Mouse (Mus musculus): ENCODE data around the gene Gm20388. TPM values are rescaled to one million over a fixed set of nuclear protein-coding genes. Genes with fewer than 3 reads are reported as not detected.

Gm20388 gene
- total and polyA plus RNA-seq, 2 experiments from 2014 or later = 17.3 TPM; not detected in 1

GRCm38 (mm10) chr8:120809050-120809449 lies 898.4 kb downstream of the Gm20388 start:
- ATAC-seq (ENCODE audit: insufficient read depth, low read depth) = no peak
- H3K9ac ChIP-seq (replicated peaks; ENCODE audit: low read depth, low read length) = no peak overlapping the region
- 44% methylated on average over 7 of the region's 7 CpGs for WGBS

DNA sequence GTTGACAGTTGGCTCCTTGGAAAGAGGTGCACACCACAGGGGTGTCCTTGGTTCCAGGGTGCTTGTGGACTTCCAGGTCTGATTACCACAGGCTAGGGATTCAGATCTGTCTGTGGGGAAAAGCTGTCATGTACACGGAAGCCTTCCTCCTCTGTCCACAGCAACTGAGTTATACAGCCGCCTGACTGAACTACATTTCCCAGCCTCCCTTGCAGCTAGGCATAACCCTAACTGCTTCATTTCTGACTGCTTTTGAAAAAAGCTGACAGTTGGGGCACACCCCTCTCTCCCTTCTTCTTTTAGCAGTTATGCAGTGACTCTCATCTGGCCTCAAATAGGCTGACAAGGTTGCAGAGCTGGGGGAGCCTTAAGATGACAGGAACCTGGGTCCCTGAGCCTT lies 901.3 kb downstream of the Gm20388 start:
- TF ChIP-seq EP300 (IDR thresholded peaks at IDR 0.05; ENCODE audit: low read depth) = no peak
- no peak for TF ChIP-seq CTCF (IDR thresholded peaks at IDR 0.05; ENCODE audit: low read depth)
- WGBS = 58% methylated on average over 2 of the region's 2 CpGs
- no peaks in the 10 kb centered on the region for H3K36me3 ChIP-seq (replicated peaks; ENCODE audit: control insufficient read depth, insufficient read depth, low read length)
- no peak overlapping the region for H3K4me3 ChIP-seq (ENCODE audit: low read depth, low read length)
- ATAC-seq (ENCODE audit: insufficient read depth, low read depth) (no peak), DNase-seq (ENCODE audit: low spot score) (no peak)
- H3K27ac ChIP-seq (ENCODE audit: low read depth) = no peak overlapping the region
- no peaks in the 10 kb centered on the region for H3K9me3 ChIP-seq (replicated peaks; ENCODE audit: control insufficient read depth, low read length)
- H3K4me2 ChIP-seq (ENCODE audit: low read depth, low read length) = no peak overlapping the region
- no peaks in the 10 kb centered on the region; the same call in 1 of the 2 replicates for H3K4me1 ChIP-seq (ENCODE audit: control insufficient read depth, insufficient read depth)
- H3K27me3 ChIP-seq (ENCODE audit: control insufficient read depth, insufficient read depth, low read length) = 0 out of 2 replicates have a peak, but pooled peaks cover 13% of the 10 kb centered on the region
- no peak overlapping the region for H3K9ac ChIP-seq (replicated peaks; ENCODE audit: low read depth, low read length)

More at GRCm38 (mm10) chr8:120809050-120809449, 898.4 kb downstream of the Gm20388 start:
- H3K27ac ChIP-seq (ENCODE audit: low read depth) = no peak overlapping the region
- DNase-seq (ENCODE audit: low spot score) = no peak
- no peaks in the 10 kb centered on the region; the same call in 1 of the 2 replicates for H3K4me1 ChIP-seq (ENCODE audit: control insufficient read depth, insufficient read depth)
- peaks cover 17% of the 10 kb centered on the region; the same call in 1 of the 2 replicates for H3K27me3 ChIP-seq (ENCODE audit: control insufficient read depth, insufficient read depth, low read length)
- no peaks in the 10 kb centered on the region for H3K36me3 ChIP-seq (replicated peaks; ENCODE audit: control insufficient read depth, insufficient read depth, low read length)
- H3K4me3 ChIP-seq (ENCODE audit: low read depth, low read length) = no peak overlapping the region
- TF ChIP-seq CTCF (IDR thresholded peaks at IDR 0.05; ENCODE audit: low read depth) (no peak), EP300 (IDR thresholded peaks at IDR 0.05; ENCODE audit: low read depth) (no peak)
- no peak overlapping the region for H3K4me2 ChIP-seq (ENCODE audit: low read depth, low read length)
- H3K9me3 ChIP-seq (replicated peaks; ENCODE audit: control insufficient read depth, low read length) = no peaks in the 10 kb centered on the region

GRCm38 (mm10) chr8:120813028-120813427 lies 902.4 kb downstream of the Gm20388 start:
- Histone ChIP-seq H3K36me3 (replicated peaks; ENCODE audit: control insufficient read depth, insufficient read depth, low read length) (no peaks in the 10 kb centered on the region), H3K4me3 (ENCODE audit: low read depth, low read length) (no peak overlapping the region), H3K27ac (ENCODE audit: low read depth) (peak overlapping the region; percentile 54), H3K4me1 (ENCODE audit: control insufficient read depth, insufficient read depth) (no peaks in the 10 kb centered on the region), H3K9ac (replicated peaks; ENCODE audit: low read depth, low read length) (no peak overlapping the region), H3K9me3 (replicated peaks; ENCODE audit: control insufficient read depth, low read length) (no peaks in the 10 kb centered on the region), H3K27me3 (ENCODE audit: control insufficient read depth, insufficient read depth, low read length) (0 out of 2 replicates have a peak, but pooled peaks cover 10% of the 10 kb centered on the region), H3K4me2 (ENCODE audit: low read depth, low read length) (no peak overlapping the region)
- WGBS = 52% methylated on average over 2 of the region's 2 CpGs
- TF ChIP-seq CTCF (IDR thresholded peaks at IDR 0.05; ENCODE audit: low read depth) (no peak), EP300 (IDR thresholded peaks at IDR 0.05; ENCODE audit: low read depth) (no peak)
- ATAC-seq (ENCODE audit: insufficient read depth, low read depth) (no peak), DNase-seq (ENCODE audit: low spot score) (no peak)

DNA sequence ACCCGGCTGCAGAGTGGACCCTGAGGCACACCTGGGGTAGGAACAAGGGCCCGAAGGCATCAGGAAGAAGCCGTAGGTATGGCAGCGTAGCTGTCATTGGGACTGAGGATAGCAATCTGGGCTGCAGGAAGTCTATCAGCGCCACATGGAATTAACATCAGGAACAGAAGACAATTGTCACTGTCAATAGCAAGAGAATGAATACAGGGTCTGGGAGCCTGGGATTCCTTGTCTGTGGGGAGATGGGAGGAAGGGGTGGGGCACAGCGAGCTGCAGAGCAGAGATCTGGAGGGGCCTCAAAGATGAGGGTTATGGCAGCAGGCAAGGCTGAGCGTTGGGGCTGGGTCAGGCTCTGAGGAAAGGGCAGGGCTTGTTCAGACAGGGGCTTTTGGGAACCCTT lies 903.2 kb downstream of the Gm20388 start:
- WGBS = 61% methylated on average over 7 of the region's 7 CpGs
- ATAC-seq (ENCODE audit: insufficient read depth, low read depth) = no peak; the same call in 1 of the 2 replicates
- Histone ChIP-seq H3K27ac (ENCODE audit: low read depth) (peak overlapping the region; percentile 54; the same call in 1 of the 2 replicates), H3K4me2 (ENCODE audit: low read depth, low read length) (no peak overlapping the region), H3K4me1 (ENCODE audit: control insufficient read depth, insufficient read depth) (no peaks in the 10 kb centered on the region), H3K27me3 (ENCODE audit: control insufficient read depth, insufficient read depth, low read length) (0 out of 2 replicates have a peak, but pooled peaks cover 10% of the 10 kb centered on the region), H3K4me3 (ENCODE audit: low read depth, low read length) (no peak overlapping the region), H3K36me3 (replicated peaks; ENCODE audit: control insufficient read depth, insufficient read depth, low read length) (no peaks in the 10 kb centered on the region), H3K9me3 (replicated peaks; ENCODE audit: control insufficient read depth, low read length) (no peaks in the 10 kb centered on the region), H3K9ac (replicated peaks; ENCODE audit: low read depth, low read length) (no peak overlapping the region)
- DNase-seq (ENCODE audit: low spot score) = no peak
- no peak for TF ChIP-seq EP300 (IDR thresholded peaks at IDR 0.05; ENCODE audit: low read depth)
- TF ChIP-seq CTCF (IDR thresholded peaks at IDR 0.05; ENCODE audit: low read depth) = no peak

DNA sequence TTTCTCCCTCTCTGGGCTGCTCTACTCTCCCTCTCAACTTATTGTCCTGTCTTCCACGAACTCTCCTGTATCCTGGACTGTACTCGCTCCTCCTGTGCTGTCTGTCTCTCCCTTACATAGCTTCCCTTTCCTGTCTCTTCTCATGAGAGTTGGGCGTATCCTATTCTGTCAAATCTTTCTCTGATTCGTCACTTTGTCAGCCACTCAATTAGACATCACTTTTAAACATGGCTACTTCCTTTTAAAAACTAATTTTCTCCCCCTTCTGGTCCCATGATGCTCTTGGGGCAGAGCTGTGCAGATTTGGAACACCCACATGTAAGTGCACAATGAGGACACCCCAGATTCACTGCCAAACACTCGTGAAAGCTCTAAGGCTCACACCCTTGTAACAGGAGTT lies 905.7 kb downstream of the Gm20388 start:
- TF ChIP-seq EP300 (IDR thresholded peaks at IDR 0.05; ENCODE audit: low read depth) = no peak
- no peak for TF ChIP-seq CTCF (IDR thresholded peaks at IDR 0.05; ENCODE audit: low read depth)
- Histone ChIP-seq H3K4me3 (ENCODE audit: low read depth, low read length) (no peak overlapping the region), H3K36me3 (replicated peaks; ENCODE audit: control insufficient read depth, insufficient read depth, low read length) (no peaks in the 10 kb centered on the region), H3K9me3 (replicated peaks; ENCODE audit: control insufficient read depth, low read length) (no peaks in the 10 kb centered on the region), H3K27me3 (ENCODE audit: control insufficient read depth, insufficient read depth, low read length) (peaks cover 20% of the 10 kb centered on the region), H3K4me2 (ENCODE audit: low read depth, low read length) (no peak overlapping the region), H3K9ac (replicated peaks; ENCODE audit: low read depth, low read length) (no peak overlapping the region), H3K27ac (ENCODE audit: low read depth) (no peak overlapping the region), H3K4me1 (ENCODE audit: control insufficient read depth, insufficient read depth) (no peaks in the 10 kb centered on the region)
- 69% methylated on average over 5 of the region's 5 CpGs for WGBS
- DNase-seq (ENCODE audit: low spot score) (no peak), ATAC-seq (ENCODE audit: insufficient read depth, low read depth) (no peak)

GRCm38 (mm10) chr8:120819906-120820305 lies 909.3 kb downstream of the Gm20388 start:
- no peak for DNase-seq (ENCODE audit: low spot score)
- H3K4me1 ChIP-seq (ENCODE audit: control insufficient read depth, insufficient read depth) = no peaks in the 10 kb centered on the region
- no peak overlapping the region for H3K4me3 ChIP-seq (ENCODE audit: low read depth, low read length)
- no peak overlapping the region for H3K4me2 ChIP-seq (ENCODE audit: low read depth, low read length)
- no peaks in the 10 kb centered on the region for H3K36me3 ChIP-seq (replicated peaks; ENCODE audit: control insufficient read depth, insufficient read depth, low read length)
- TF ChIP-seq CTCF (IDR thresholded peaks at IDR 0.05; ENCODE audit: low read depth) = no peak
- no peak for TF ChIP-seq EP300 (IDR thresholded peaks at IDR 0.05; ENCODE audit: low read depth)
- H3K27ac ChIP-seq (ENCODE audit: low read depth) = no peak overlapping the region
- H3K9me3 ChIP-seq (replicated peaks; ENCODE audit: control insufficient read depth, low read length) = 0 out of 2 replicates have a peak, but pooled peaks cover 5% of the 10 kb centered on the region
- H3K27me3 ChIP-seq (ENCODE audit: control insufficient read depth, insufficient read depth, low read length) = peaks cover 20% of the 10 kb centered on the region
- H3K9ac ChIP-seq (replicated peaks; ENCODE audit: low read depth, low read length) = no peak overlapping the region
- ATAC-seq (ENCODE audit: insufficient read depth, low read depth) = no peak
